25 mouse cellular contexts compared by ENCODE assay signal in genomic region chr17:85660016-85660415, GRCm38 (mm10). TPM values are rescaled to one million over a fixed set of nuclear protein-coding genes. Genes with fewer than 3 reads are reported as not detected.
A peak's percentile ranks its signal among the peaks of the same experiment; 100 is the strongest.
DNase-seq lines count a peak whose midpoint lies in the region; ATAC-seq lines count a peak whose summit lies in the region.
"Had no signal": no experiment of that assay in that cellular context is flagged by ENCODE, and none has a peak within 500 bp of the region (broad histone marks: within the 10 kb centered on the region; RNA-seq: fewer than 3 reads in every experiment).

No protein-coding gene starts in this region.

- ATAC-seq in cerebellum, adult (ENCODE audit: insufficient number of reproducible peaks, low FRiP score, low TSS enrichment), result no peak
- peak; percentile 51; the same call in 1 of the 2 replicates for ATAC-seq in megakaryocyte-erythroid progenitor cell, adult 5-6 weeks (replicated peaks; ENCODE audit: low FRiP score, low TSS enrichment, poor library complexity, severe bottlenecking)
- ATAC-seq in intestine, embryonic 16.5 days, result no peak
- ATAC-seq: forebrain, embryonic 13.5 days; forebrain, postnatal 0 days; inflammation-experienced regulatory T-cells, adult 6 months had no signal

- no peaks in the 10 kb centered on the region for H3K9me3 ChIP-seq in intestine, embryonic 16.5 days (ENCODE audit: control insufficient read depth, low read length)
- H3K9me3 ChIP-seq: embryonic facial prominence, embryonic 13.5 days; forebrain, embryonic 13.5 days; heart, embryonic 13.5 days; hindbrain, embryonic 15.5 days had no signal

- H3K9ac ChIP-seq in intestine, embryonic 16.5 days (ENCODE audit: low read depth, low read length), result no peak overlapping the region
- H3K9ac ChIP-seq: embryonic facial prominence, embryonic 13.5 days; forebrain, embryonic 13.5 days; forebrain, postnatal 0 days; heart, embryonic 13.5 days; hindbrain, embryonic 15.5 days had no signal

- peak; percentile 45 for DNase-seq in cerebellum, adult 11-12 months
- peak; percentile 27 for DNase-seq in cerebellum, adult 8-10 months
- DNase-seq in cerebellum, postnatal 14 days, result peak; percentile 42 to 64
- no peak for DNase-seq in kidney, postnatal 14 days
- no peak for DNase-seq in lung, postnatal 14 days
- DNase-seq: adrenal gland, postnatal 10 days; forebrain, postnatal 0 days; gastrocnemius, postnatal 25 days; heart, postnatal 36 days; kidney, adult 11 months had no signal

- no peak overlapping the region for H3K4me2 ChIP-seq in intestine, embryonic 16.5 days (ENCODE audit: low read depth, low read length)
- H3K4me2 ChIP-seq: embryonic facial prominence, embryonic 13.5 days; forebrain, embryonic 13.5 days; heart, embryonic 13.5 days; hindbrain, embryonic 15.5 days had no signal

- peaks cover 2% of the 10 kb centered on the region; the same call in 1 of the 2 replicates for H3K4me1 ChIP-seq in intestine, embryonic 16.5 days (ENCODE audit: control insufficient read depth, insufficient read depth, low read length)
- H3K4me1 ChIP-seq: heart, embryonic 13.5 days had no signal

- WGBS in intestine, embryonic 16.5 days, result 81% methylated on average over 1 of the region's 1 CpGs

- H3K36me3 ChIP-seq in intestine, embryonic 16.5 days (ENCODE audit: control insufficient read depth, insufficient read depth, low read length), result no peaks in the 10 kb centered on the region
- H3K36me3 ChIP-seq: embryonic facial prominence, embryonic 13.5 days; heart, embryonic 13.5 days; hindbrain, embryonic 15.5 days had no signal

- H3K27ac ChIP-seq in intestine, embryonic 16.5 days (ENCODE audit: low read length), result no peak overlapping the region
- H3K27ac ChIP-seq: embryonic facial prominence, embryonic 13.5 days; forebrain, embryonic 13.5 days; heart, embryonic 13.5 days; hindbrain, embryonic 15.5 days had no signal

- H3K4me3 ChIP-seq in intestine, embryonic 16.5 days (ENCODE audit: low read length), result no peak overlapping the region
- H3K4me3 ChIP-seq: embryonic facial prominence, embryonic 13.5 days; forebrain, embryonic 13.5 days; heart, embryonic 13.5 days; hindbrain, embryonic 15.5 days had no signal

- peaks cover 9% of the 10 kb centered on the region for H3K27me3 ChIP-seq in intestine, embryonic 16.5 days (replicated peaks; ENCODE audit: control insufficient read depth, insufficient read depth, low read length)

RNA-seq across cellular contexts. Expression of gene Six2, which starts 28.1 kb away (rescaled TPM):
- 0.27 TPM in 1 of 2 replicates, not detected in the other for total RNA-seq in megakaryocyte-erythroid progenitor cell, adult 5-6 weeks (2014; fragmentation: Nextera tagmentation)
- not detected in 2 replicates for total RNA-seq in megakaryocyte-erythroid progenitor cell, adult 5-6 weeks (2017)
- polyA plus RNA-seq in intestine, embryonic 16.5 days (2015; fragmentation: Nextera tagmentation; extraction: Ambion mirVana), result 0.12 and 0.13 TPM in 2 replicates
- total RNA-seq: granulocyte monocyte progenitor cell, adult 5-6 weeks had no signal
- polyA plus RNA-seq: C2C12; inflammation-experienced regulatory T-cells, adult 6 months had no signal

RNA-seq across cellular contexts. Expression of gene Six3, which starts 46.6 kb away (rescaled TPM):
- not detected in 2 replicates for total RNA-seq in megakaryocyte-erythroid progenitor cell, adult 5-6 weeks (2014; fragmentation: Nextera tagmentation)
- total RNA-seq in megakaryocyte-erythroid progenitor cell, adult 5-6 weeks (2017), result not detected in 2 replicates
- not detected in 2 replicates for polyA plus RNA-seq in intestine, embryonic 16.5 days (2015; fragmentation: Nextera tagmentation; extraction: Ambion mirVana)
- total RNA-seq: adrenal gland, postnatal 10 days; adrenal gland, postnatal 4 days; gastrocnemius, adult 18-20 months; gastrocnemius, postnatal 25 days; granulocyte monocyte progenitor cell, adult 5-6 weeks; heart, adult 8-10 months; heart, postnatal 36 days; MEL had no signal
- polyA plus RNA-seq: C2C12; heart, embryonic 13.5 days; heart, postnatal 0 days had no signal

Comparison
In these comparisons a context has a peak if more than half of its experiments do, and no peak if none do; other contexts are left out.
1. DNase-seq: peak in cerebellum, adult 11-12 months (single experiment), cerebellum, adult 8-10 months (single experiment) and cerebellum, postnatal 14 days (2 of 2); none in kidney, postnatal 14 days (single experiment) and lung, postnatal 14 days (single experiment).